Mouse (Mus musculus): Measurements from ENCODE around the gene Smox.
"Not testable (repeated sequence)": the region's sequence is repeated elsewhere in the genome, so short reads cannot be mapped to it uniquely, and the experiment has no call there.

Gene Smox

DNA sequence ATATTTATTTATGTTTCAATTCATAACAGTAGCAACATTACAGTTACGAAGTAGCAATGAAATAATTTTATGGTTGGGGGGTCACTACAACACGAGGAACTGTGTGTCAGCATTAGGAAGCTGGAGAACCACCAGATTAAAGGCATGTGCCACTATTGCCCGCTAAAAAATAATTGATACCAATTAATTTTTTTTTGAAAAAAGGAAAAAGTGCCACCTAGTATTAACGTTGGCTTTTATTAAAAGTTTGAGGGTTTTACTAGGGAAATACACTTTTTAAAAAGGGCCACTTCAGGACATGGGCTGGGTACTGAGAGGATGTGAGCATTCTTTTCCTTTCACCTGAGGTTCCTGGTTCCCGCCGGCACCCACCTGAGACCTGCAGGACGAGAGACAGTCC lies at the start of gene Smox:
Gene Smox, plus strand, starts transcription at position 301 of the 400 bp plus-strand sequence.
- DNase-seq (ENCODE audit: low read depth, low spot score) = no peak

DNA sequence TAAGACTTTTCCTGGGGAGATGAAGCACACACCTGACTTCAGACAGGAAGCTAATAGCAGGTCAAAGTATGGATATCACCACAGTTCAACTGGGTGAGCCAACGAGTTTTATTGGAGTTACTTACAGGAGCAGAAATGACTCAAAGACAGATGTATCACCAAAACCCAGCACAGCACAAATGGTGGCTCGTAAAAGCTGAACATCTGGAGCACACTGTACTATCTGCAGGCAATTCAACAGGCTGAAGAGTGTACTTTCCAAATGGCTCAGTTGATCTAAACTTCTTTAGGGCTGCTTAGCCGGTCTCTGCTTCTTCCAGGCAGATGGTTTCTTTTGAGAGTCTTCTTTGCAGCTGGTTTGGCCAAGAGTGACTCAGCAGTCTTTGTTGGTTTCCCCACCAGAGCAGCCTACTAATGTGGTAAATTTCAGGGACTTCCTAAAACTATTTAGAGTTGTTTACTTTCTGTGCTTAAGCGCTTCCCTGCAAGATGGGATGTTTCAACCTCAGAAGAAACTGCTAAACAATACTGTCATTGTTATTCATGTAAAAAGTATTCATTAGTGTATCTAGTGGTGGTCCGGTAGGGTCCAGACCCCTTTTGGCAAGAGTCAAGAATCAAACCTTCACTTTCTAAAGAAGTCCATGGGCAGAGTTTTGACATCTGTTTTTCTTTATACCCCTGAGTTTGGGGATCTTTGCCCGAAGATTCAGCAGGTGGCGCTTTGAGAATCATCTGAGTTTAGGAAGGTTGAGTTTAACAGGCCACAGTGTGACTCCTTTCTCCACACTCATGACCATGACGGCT lies 48.0 kb upstream of the Smox start:
- DNase-seq (ENCODE audit: low read depth, low spot score) = peak; percentile 33

DNA sequence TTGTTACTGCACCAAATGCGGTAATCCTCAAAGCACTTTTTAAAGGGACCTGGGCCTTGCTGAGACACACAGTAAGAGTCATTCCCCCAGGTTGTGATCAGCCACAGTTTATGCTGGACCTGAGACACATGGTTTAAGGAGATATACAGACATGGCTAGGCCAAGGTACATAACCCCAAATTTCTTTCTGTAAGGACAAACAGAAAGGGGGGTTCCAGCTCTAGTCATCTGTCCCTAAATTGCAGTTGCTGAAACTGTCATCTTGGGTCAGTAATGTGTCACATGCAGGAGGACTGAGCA lies 47.5 kb upstream of the Smox start:
- DNase-seq (ENCODE audit: low read depth, low spot score) = no peak

DNA sequence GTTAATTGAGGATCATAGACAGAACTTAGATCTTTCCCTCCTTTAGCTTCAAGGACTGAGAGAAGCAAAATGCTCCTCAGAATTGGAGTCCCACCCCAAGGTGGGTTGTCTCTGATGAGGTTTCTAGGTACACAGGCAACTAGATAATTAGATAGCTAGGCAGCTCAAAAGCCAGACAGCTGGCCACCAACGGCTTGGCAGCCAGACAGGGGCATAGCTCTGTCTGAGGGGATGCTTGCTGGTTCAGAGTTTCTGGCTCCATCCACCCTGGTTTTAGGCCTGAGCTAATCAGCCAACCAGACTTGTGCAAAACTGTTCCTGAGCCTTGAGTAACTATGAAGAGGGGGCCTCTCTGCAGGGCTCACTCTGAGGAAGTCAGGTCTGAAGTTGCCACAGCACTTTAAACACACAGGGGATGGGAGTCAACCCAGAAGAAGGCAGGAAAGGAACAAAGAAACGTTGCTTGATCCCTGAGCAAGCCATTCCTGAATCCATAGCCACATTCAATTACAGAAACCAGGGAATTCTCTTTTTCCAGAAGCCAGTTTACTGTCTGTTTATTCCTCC lies 44.8 kb upstream of the Smox start:
- DNase-seq (ENCODE audit: low read depth, low spot score) = no peak

DNA sequence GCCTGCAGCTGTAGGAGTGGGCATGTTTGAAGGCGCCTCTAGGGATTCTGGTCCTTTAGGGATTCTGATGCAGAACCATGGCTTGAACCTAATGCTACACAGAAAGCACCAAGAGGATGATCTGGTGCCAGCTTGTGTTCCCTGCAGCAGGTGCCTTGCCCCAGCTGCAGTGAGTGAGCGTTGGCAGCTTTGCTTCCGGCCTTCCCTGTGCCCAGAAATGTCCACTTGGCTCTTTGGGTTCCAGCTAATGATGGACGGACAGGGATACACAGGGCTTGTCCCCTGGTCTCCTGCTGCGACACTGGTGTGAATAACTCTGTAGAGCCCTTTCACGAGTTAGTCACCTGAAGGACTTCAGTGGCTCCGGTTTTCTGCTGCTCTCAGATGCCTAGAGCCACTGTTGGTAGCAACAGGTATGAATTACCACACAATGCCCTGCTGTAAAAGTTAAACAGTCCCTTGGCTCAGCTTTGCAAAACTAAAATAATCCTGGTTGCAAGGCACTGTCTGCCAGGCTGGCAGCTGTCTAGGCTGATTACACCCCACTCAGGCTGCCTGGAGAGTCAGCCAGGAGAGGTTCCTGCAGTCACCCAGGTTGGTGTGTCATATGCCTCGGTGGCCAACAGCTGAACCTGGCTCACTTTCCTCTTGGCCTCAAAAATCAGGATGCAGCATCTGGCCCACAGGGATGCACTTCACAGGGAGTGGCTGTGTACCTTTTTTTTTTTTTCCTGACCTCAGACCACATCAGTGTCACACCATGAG lies 43.5 kb upstream of the Smox start:
- no peak for DNase-seq (ENCODE audit: low read depth, low spot score)

GRCm38 (mm10) chr2:131448353-131448752 lies 42.9 kb upstream of the Smox start:
- no peak for DNase-seq (ENCODE audit: low read depth, low spot score)

DNA sequence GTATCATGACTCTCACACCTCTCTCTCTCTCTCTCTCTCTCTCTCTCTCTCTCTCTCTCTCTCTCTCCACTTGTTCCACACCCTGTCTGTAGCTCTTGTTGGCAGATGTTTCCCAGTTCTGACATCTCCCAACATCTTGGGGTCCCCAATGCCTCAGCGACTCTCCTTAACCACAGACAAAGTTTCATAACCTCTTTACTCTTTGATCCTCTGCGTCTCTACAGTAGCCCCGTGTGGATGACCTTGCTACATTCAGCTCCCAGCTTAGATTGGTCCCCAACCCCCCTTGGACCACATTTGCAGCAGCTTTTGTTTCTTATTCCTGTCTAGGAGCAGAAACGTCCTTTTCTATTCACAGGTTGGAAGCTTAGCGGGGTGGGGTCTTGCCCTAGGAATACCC lies 41.6 kb upstream of the Smox start:
- peak; percentile 14 for DNase-seq (ENCODE audit: low read depth, low spot score)

- DNase-seq (ENCODE audit: low read depth, low spot score) = no peak
Observed at GRCm38 (mm10) chr2:131450491-131450890, 40.8 kb upstream of the Smox start.

GRCm38 (mm10) chr2:131457728-131458127 lies 33.6 kb upstream of the Smox start:
- no peak for DNase-seq (ENCODE audit: low read depth, low spot score)

GRCm38 (mm10) chr2:131460946-131461682 lies 30.2 kb upstream of the Smox start:
- no peak for DNase-seq (ENCODE audit: low read depth, low spot score)

GRCm38 (mm10) chr2:131462991-131463390 lies 28.3 kb upstream of the Smox start:
- DNase-seq (ENCODE audit: low read depth, low spot score) = no peak

- no peak for DNase-seq (ENCODE audit: low read depth, low spot score)
Observed at GRCm38 (mm10) chr2:131464147-131464546, 27.1 kb upstream of the Smox start.

GRCm38 (mm10) chr2:131466732-131467131 lies 24.6 kb upstream of the Smox start:
- DNase-seq (ENCODE audit: low read depth, low spot score) = no peak

- no peak for DNase-seq (ENCODE audit: low read depth, low spot score)
Observed at GRCm38 (mm10) chr2:131469916-131470315, 21.4 kb upstream of the Smox start.

- DNase-seq (ENCODE audit: low read depth, low spot score) = no peak
Observed at GRCm38 (mm10) chr2:131473749-131474148, 17.5 kb upstream of the Smox start.

GRCm38 (mm10) chr2:131477105-131477504 lies 14.2 kb upstream of the Smox start:
- DNase-seq (ENCODE audit: low read depth, low spot score) = not testable (repeated sequence)

GRCm38 (mm10) chr2:131477917-131478316 lies 13.4 kb upstream of the Smox start:
- DNase-seq (ENCODE audit: low read depth, low spot score) = no peak

DNA sequence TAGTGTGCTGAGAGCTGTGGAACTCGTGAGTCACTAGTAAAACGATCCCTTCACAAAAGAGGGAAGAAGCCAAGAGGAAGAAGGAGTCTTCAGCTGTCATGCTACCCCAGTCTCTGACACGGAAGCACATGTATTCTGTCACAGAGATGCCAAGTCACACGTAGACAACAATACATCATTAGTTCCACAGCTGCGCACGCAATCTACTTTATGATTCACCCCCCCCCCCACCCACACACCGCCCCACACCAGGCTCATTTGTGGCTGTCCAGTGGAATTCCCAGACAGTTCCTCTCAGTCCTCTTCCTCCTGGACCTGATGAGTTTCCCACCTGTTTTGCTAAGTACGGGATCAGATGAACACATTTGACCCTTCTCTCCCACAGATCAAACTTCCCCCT lies 12.9 kb upstream of the Smox start:
- no peak for DNase-seq (ENCODE audit: low read depth, low spot score)

GRCm38 (mm10) chr2:131478916-131479315 lies 12.4 kb upstream of the Smox start:
- DNase-seq (ENCODE audit: low read depth, low spot score) = no peak

- no peak for DNase-seq (ENCODE audit: low read depth, low spot score)
Observed at GRCm38 (mm10) chr2:131481733-131482132, 9.6 kb upstream of the Smox start.

DNA sequence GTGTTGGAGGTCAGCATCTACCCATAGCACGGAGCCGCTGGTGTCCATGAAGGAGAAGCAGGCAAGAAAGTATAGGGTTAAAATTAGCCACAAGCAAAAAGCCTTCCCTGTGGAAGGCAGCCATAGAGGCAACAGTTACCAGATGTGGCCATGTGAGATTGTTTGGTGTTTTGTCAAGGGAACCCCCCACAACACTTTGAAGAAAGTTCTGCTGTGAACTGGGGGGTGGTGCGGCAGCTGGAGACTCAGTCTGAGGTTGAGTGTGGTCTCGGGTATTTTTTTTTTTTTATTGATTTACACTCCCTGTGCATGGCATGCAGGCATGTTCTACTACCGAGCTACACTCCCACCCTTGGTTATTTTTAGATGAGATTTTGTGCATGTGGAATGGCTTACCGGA lies 8.8 kb upstream of the Smox start:
- DNase-seq (ENCODE audit: low read depth, low spot score) = no peak

- DNase-seq (ENCODE audit: low read depth, low spot score) = no peak
Observed at GRCm38 (mm10) chr2:131483562-131483961, 7.7 kb upstream of the Smox start.
